Mouse (Mus musculus): ENCODE results near the gene Inip. TPM values are rescaled to one million over a fixed set of nuclear protein-coding genes. Genes with fewer than 3 reads are reported as not detected.

Inip gene
- total and polyA plus RNA-seq, 3 experiments: 41.7 to 95.8 (median 67.9) TPM

GRCm38 (mm10) chr4:59807521-59807920, 6.1 kb upstream of the Inip start:
- ATAC-seq (ENCODE audit: extremely low read depth, insufficient number of reproducible peaks, low FRiP score, poor library complexity, severe bottlenecking): no peak
- H3K9me3 ChIP-seq (replicated peaks): no peaks in the 10 kb centered on the region
- H3K27me3 ChIP-seq (ENCODE audit: insufficient read depth, low read length): no peaks in the 10 kb centered on the region
- no peak overlapping the region for H3K4me3 ChIP-seq (ENCODE audit: low read depth, low read length)
- H3K36me3 ChIP-seq (replicated peaks): peaks cover 26% of the 10 kb centered on the region
- TF ChIP-seq TAL1 (conservative IDR thresholded peaks at IDR 0.05; ENCODE audit: low read depth, low read length) (no peak), GATA2 (IDR thresholded peaks at IDR 0.05; ENCODE audit: borderline replicate concordance, low read depth, low read length) (no peak), POLR2AphosphoS5 (IDR thresholded peaks at IDR 0.05; ENCODE audit: insufficient replicate concordance, low read depth, low read length) (no peak)
- H3K4me1 ChIP-seq (ENCODE audit: insufficient read depth, low read depth, low read length): peaks cover 54% of the 10 kb centered on the region
- DNase-seq (ENCODE audit: low spot score): no peak

DNA sequence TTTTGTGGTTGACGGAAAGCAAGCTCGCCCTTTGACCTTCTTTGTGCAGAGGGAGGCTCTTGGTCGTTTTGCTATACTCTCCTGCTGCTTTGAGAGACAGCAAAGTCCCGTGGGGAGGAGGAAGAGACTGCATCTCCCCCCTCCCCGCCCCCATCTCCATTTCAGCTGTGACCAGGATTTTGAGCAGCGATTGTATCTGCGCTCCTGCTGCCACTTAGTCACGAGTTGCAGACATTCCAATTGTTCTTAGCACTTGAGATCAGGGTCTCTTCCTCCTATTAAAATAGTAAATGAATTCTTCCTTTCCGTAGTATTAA, 5.4 kb upstream of the Inip start:
- no peak for TF ChIP-seq GATA1 (IDR thresholded peaks at IDR 0.05; ENCODE audit: borderline replicate concordance, low read length)
- TF ChIP-seq TAL1 (conservative IDR thresholded peaks at IDR 0.05; ENCODE audit: low read depth, low read length): no peak
- TF ChIP-seq POLR2AphosphoS5 (IDR thresholded peaks at IDR 0.05; ENCODE audit: insufficient replicate concordance, low read depth, low read length): no peak
- no peak for TF ChIP-seq CTCF (IDR thresholded peaks at IDR 0.05; ENCODE audit: low read depth, low read length)
- TF ChIP-seq GATA2 (IDR thresholded peaks at IDR 0.05; ENCODE audit: borderline replicate concordance, low read depth, low read length): no peak
- Histone ChIP-seq H3K4me3 (ENCODE audit: low read depth, low read length) (peak overlapping the region; percentile 92), H3K9me3 (replicated peaks) (no peaks in the 10 kb centered on the region), H3K4me1 (ENCODE audit: insufficient read depth, low read depth, low read length) (peaks cover 61% of the 10 kb centered on the region), H3K36me3 (replicated peaks) (peaks cover 26% of the 10 kb centered on the region), H3K27me3 (ENCODE audit: insufficient read depth, low read length) (no peaks in the 10 kb centered on the region)
- no peak for ATAC-seq (ENCODE audit: extremely low read depth, insufficient number of reproducible peaks, low FRiP score, poor library complexity, severe bottlenecking)
- no peak for DNase-seq (ENCODE audit: low spot score)

- Histone ChIP-seq H3K9me3 (replicated peaks) (no peaks in the 10 kb centered on the region), H3K36me3 (replicated peaks) (peaks cover 25% of the 10 kb centered on the region), H3K4me3 (ENCODE audit: low read depth, low read length) (peak overlapping the region; percentile 92), H3K4me1 (ENCODE audit: insufficient read depth, low read depth, low read length) (peaks cover 64% of the 10 kb centered on the region), H3K27me3 (ENCODE audit: insufficient read depth, low read length) (no peaks in the 10 kb centered on the region)
- TF ChIP-seq CTCF (IDR thresholded peaks at IDR 0.05; ENCODE audit: low read depth, low read length) (no peak), GATA1 (IDR thresholded peaks at IDR 0.05; ENCODE audit: borderline replicate concordance, low read length) (no peak), POLR2AphosphoS5 (IDR thresholded peaks at IDR 0.05; ENCODE audit: insufficient replicate concordance, low read depth, low read length) (no peak), TAL1 (conservative IDR thresholded peaks at IDR 0.05; ENCODE audit: low read depth, low read length) (no peak), GATA2 (IDR thresholded peaks at IDR 0.05; ENCODE audit: borderline replicate concordance, low read depth, low read length) (no peak)
- DNase-seq (ENCODE audit: low spot score) (peak; percentile 68), ATAC-seq (ENCODE audit: extremely low read depth, insufficient number of reproducible peaks, low FRiP score, poor library complexity, severe bottlenecking) (peak; percentile 23)
Observed at GRCm38 (mm10) chr4:59805968-59806878, 4.8 kb upstream of the Inip start.

DNA sequence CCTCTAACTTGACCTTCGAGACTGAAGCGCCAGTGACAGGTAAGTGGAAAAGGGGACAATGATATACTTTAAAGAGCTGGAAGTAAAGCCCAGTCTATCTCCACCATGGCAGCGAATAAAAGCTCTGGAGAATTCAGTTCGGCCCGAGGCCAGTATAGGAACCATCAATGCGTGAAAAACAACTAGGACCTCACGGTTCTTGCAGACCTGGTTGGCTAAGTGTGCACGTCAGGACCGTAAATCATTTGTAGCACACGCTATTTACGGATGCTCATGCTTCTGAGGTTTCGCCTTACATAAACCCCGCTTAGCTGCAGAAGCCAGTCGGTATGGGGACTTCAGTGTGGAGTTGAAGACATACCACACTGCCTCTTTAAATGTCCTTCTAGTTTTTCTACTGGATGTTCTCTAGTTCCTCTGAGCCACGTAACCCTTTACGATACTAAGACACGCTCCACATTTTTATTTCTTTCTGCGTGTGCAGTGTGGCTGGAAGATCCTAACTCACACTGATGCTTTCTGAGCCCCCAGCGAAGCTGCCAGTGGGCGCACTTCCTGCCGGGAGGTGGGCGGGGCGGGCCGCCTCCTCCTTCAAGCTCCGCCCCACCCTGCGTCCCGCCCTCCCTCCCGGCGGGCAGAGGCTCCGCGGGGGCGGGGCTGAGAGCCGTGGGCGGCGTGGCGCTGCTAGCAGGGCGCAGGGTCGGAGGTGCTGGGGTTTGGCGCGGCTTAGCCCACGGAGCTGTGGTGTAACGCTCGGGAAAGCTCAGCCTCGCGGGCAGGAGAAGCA, 4.0 kb upstream of the Inip start, which contains the start of gene Snx30:
Snx30 (plus strand) TSS at position 660 of the 787 bp plus-strand sequence.
- DNase-seq (ENCODE audit: low spot score): peak; percentile 86
- peak within 1 kb of the TSS; percentile 92 for H3K4me3 ChIP-seq (ENCODE audit: low read depth, low read length)
- H3K36me3 ChIP-seq (replicated peaks): peaks cover 19% of the 10 kb centered on the region
- peak; percentile 30 for ATAC-seq (ENCODE audit: extremely low read depth, insufficient number of reproducible peaks, low FRiP score, poor library complexity, severe bottlenecking)
- no peaks in the 10 kb centered on the region for H3K9me3 ChIP-seq (replicated peaks)
- TF ChIP-seq GATA1 (IDR thresholded peaks at IDR 0.05; ENCODE audit: borderline replicate concordance, low read length) (no peak), CTCF (IDR thresholded peaks at IDR 0.05; ENCODE audit: low read depth, low read length) (no peak), GATA2 (IDR thresholded peaks at IDR 0.05; ENCODE audit: borderline replicate concordance, low read depth, low read length) (no peak), TAL1 (conservative IDR thresholded peaks at IDR 0.05; ENCODE audit: low read depth, low read length) (no peak), POLR2AphosphoS5 (IDR thresholded peaks at IDR 0.05; ENCODE audit: insufficient replicate concordance, low read depth, low read length) (no peak)
- H3K27me3 ChIP-seq (ENCODE audit: insufficient read depth, low read length): no peaks in the 10 kb centered on the region
- H3K4me1 ChIP-seq (ENCODE audit: insufficient read depth, low read depth, low read length): peaks cover 69% of the 10 kb centered on the region

GRCm38 (mm10) chr4:59804754-59805153, 3.4 kb upstream of the Inip start:
- peaks cover 66% of the 10 kb centered on the region for H3K4me1 ChIP-seq (ENCODE audit: insufficient read depth, low read depth, low read length)
- DNase-seq (ENCODE audit: low spot score): no peak
- H3K4me3 ChIP-seq (ENCODE audit: low read depth, low read length): peak overlapping the region; percentile 92; the same call in 1 of the 2 replicates
- no peak for ATAC-seq (ENCODE audit: extremely low read depth, insufficient number of reproducible peaks, low FRiP score, poor library complexity, severe bottlenecking)
- peaks cover 12% of the 10 kb centered on the region for H3K36me3 ChIP-seq (replicated peaks)
- no peaks in the 10 kb centered on the region for H3K9me3 ChIP-seq (replicated peaks)
- no peak for TF ChIP-seq GATA1 (IDR thresholded peaks at IDR 0.05; ENCODE audit: borderline replicate concordance, low read length)
- no peak for TF ChIP-seq GATA2 (IDR thresholded peaks at IDR 0.05; ENCODE audit: borderline replicate concordance, low read depth, low read length)
- no peak for TF ChIP-seq POLR2AphosphoS5 (IDR thresholded peaks at IDR 0.05; ENCODE audit: insufficient replicate concordance, low read depth, low read length)
- no peak for TF ChIP-seq CTCF (IDR thresholded peaks at IDR 0.05; ENCODE audit: low read depth, low read length)
- no peak for TF ChIP-seq TAL1 (conservative IDR thresholded peaks at IDR 0.05; ENCODE audit: low read depth, low read length)
- H3K27me3 ChIP-seq (ENCODE audit: insufficient read depth, low read length): no peaks in the 10 kb centered on the region

DNA sequence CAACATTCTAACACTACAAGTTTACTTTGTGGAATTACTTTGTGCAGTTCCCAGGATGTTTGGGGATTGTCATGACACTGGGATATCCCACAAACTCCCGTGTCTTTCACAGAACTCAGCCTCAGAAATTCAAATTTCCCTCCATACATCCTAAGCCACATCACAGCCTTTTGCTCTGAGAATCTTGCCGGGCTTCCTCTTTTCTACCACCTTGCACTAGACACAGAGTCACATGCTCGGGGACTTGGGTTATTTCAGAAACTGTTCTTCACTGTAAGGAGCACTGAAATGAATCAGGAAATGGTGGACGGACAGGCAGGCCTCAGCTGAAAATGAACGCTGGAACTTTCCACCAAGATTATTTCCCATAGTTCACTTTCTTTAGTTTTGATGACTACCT, 2.0 kb upstream of the Inip start:
- DNase-seq (ENCODE audit: low spot score) (peak; percentile 56), ATAC-seq (ENCODE audit: extremely low read depth, insufficient number of reproducible peaks, low FRiP score, poor library complexity, severe bottlenecking) (peak; percentile 46)
- Histone ChIP-seq H3K36me3 (replicated peaks) (peaks cover 4% of the 10 kb centered on the region), H3K9me3 (replicated peaks) (no peaks in the 10 kb centered on the region), H3K4me1 (ENCODE audit: insufficient read depth, low read depth, low read length) (peaks cover 60% of the 10 kb centered on the region), H3K27me3 (ENCODE audit: insufficient read depth, low read length) (no peaks in the 10 kb centered on the region), H3K4me3 (ENCODE audit: low read depth, low read length) (no peak overlapping the region)
- TF ChIP-seq GATA2 (IDR thresholded peaks at IDR 0.05; ENCODE audit: borderline replicate concordance, low read depth, low read length) (no peak), POLR2AphosphoS5 (IDR thresholded peaks at IDR 0.05; ENCODE audit: insufficient replicate concordance, low read depth, low read length) (no peak), TAL1 (conservative IDR thresholded peaks at IDR 0.05; ENCODE audit: low read depth, low read length) (no peak), CTCF (IDR thresholded peaks at IDR 0.05; ENCODE audit: low read depth, low read length) (no peak), GATA1 (IDR thresholded peaks at IDR 0.05; ENCODE audit: borderline replicate concordance, low read length) (no peak)

All from G1E (cell line).